Mouse (Mus musculus) G1E-ER4 (cell line): ENCODE measurements around the gene Fam171a2. TPM values are rescaled to one million over a fixed set of nuclear protein-coding genes. Genes with fewer than 3 reads are reported as not detected.

Experiments used
- GATA1 ChIP-seq: IDR thresholded peaks from one replicate; pipeline ENCODE4 v1.8.0; 2012; ENCODE audit warnings: low read length, inconsistent platforms
- polyA plus RNA-seq: library from polyadenylated mRNA; stranded (reverse); fragments of >175 nt; gene quantifications from 2 replicates; pipeline ENCODE4 v1.2.3, GENCODE M21; 2012

The Fam171a2 gene
- polyA plus RNA-seq, 1 experiment = 0.23 TPM

DNA sequence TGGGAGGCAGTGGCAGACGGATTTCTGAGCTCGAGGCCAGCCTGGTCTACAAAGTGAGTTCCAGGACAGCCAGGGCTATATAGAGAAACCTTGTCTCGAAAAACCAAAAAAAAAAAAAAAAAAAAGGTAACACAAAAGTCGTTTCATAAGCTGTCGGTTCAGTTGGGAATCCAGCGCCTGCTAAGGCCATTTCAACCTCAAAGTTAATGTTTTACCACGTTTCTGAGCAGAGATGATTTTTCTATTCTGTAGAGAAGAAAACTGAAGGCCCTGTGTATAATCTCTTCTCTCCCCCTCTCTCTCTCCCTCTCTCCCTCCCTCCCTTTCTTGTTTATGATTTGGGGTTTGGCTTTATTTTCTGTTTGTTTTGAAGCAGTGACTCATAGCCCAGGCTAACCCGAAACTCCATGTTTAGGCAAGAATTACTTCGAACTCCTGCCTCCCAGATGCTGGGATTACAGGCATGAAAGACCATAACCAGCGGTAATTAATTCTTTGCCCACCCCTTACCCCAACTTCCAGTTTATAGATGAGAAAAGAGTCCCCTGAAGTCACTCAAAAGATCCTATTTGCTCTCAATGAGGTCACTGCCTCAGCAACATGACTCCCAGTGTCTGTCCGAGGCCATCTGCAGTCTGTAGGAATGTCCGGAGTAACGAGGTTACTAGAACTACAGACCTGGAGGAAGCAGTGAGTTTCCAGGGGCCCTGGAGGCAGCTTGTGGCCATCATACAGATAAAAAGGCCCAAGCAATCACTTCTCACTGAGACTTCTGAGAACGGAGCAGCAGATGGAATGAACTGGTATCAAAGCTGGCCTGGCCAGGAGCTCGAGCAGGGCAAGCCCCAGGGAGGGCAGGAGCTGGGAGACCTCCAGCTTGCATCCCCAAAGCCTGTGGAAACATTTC lies 38.3 kb downstream of the Fam171a2 start:
- TF ChIP-seq GATA1 = no peak

DNA sequence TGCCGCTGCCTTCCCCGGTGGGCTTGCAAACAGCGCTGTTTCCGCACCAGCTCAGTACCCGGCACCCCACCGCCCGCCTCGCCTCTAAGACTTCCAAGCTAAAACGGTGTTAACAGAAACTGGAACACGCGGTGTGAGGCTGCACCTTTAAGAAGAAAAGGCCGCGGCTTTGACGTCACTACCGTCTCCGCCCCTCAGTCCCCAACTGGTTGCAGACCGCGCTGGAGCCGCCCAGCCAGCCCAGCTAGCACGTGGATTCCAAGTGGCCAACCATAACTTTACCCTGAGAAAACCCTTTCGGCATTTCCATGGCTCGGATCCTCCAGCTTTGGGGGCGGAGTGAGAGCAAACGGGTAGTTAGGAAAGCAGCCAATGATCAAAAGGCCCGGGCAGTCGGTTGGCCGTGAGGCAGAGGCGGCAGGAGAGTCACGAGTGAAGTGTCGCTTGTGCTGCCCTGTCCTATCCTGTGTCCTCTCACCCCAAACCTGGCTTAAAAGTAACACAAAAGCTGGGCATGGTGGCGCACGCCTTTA lies 39.1 kb downstream of the Fam171a2 start:
- TF ChIP-seq GATA1 = no peak

DNA sequence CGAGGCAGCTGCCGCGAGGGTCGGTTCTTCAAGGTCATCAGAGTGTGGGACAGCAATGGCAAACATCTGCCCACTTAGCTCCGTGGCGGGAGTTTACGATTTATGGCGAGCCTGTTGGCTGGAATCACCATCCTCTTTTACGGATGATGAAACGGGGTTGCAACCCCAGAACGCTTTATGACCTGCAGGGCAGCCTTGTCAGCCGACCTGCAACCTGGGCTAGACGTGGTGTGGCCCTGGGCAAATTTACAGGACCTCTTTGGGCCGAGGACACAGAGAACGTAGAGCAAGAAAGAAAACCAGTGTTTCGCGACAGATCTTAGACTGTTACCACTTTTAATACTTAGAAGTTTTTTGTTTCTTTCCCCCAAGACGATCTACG lies 39.7 kb downstream of the Fam171a2 start, which contains the start of gene Slc25a39:
Gene Slc25a39, minus strand, starts transcription at position 113 of the 382 bp plus-strand sequence.
- TF ChIP-seq GATA1 = no peak

- no peak for TF ChIP-seq GATA1
These were observed 40.3 kb downstream of the Fam171a2 start for GRCm38 (mm10) chr11:102406900-102407833.

DNA sequence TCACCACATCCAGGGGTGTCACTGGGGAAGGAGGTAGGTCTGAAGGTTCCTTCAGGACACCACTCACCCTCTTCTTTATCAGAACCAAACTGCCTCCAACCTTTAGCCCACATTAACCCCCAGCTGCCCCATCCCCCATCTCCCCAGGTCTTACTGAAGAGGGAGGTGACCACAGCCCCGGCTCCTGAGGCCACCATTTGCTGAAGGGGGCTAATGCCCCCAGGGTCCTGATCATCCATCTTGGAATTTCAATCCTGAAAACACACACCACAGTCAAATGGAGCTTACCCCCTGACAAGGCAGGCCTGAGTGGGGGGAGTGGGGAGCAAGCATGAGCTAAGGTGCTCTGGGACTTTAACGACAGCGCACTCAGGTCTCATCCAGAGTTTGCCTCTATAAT lies 41.1 kb downstream of the Fam171a2 start:
- no peak for TF ChIP-seq GATA1

GRCm38 (mm10) chr11:102405544-102406285 lies 41.8 kb downstream of the Fam171a2 start:
- no peak for TF ChIP-seq GATA1

DNA sequence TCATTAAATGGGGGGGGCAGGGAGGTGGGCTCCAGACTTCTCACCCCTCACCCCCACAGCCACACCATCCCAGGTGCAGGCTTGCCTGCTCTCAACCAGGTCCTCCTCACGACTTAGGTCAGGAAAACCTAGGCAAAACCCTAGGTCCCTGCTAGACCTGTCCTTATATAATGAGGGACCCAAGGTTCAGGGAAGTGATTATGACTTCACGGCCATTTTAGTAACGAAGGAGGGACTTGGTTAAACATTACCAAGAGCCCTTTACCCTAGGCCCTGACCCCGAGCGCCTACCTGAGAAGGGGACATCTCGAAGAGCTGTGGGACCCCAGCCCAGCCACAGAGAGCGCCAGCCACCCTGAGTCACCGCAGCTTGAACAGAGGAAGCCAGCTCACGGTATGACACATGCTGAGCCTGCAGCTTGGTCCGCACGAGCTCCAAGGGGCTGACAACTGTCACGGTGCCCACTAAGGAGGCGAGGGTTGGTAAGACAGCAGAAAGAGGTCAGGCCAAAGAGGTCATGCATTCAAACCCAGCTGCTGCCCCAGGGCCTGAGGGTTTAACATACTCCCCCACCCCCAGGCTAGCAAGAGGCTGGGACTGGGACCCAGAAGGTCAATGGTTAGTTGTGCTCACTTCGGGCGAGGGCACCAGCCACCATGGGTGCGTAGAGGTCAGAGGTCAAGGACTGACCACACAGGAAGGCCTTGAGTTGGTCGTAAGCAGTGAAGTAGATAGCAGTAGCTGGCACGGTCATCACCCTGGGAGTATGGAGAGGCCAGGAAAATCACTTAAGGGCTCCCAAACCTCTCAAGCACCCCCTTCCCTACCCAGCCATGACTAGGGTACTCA lies 43.1 kb downstream of the Fam171a2 start:
- TF ChIP-seq GATA1 = no peak

DNA sequence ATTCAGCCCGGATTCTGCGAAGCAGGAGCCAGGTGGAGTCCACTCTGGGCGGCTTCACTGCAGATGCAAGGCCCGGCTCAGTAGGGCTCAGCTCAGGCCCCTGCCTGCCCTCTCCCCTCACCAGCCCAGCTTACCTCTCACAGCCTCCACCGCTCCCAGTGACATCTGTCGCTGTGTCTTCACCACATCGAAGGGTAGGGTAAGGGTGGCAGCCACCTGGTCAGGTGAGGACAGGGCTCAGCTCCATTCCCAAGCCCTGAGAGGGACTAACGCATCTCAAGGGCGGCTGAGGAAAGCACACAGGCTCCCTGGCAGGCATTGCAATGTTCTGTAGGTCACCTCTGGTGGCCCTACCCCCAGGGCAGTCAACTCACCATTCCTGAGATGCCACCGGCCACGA lies 43.8 kb downstream of the Fam171a2 start:
- TF ChIP-seq GATA1 = no peak

DNA sequence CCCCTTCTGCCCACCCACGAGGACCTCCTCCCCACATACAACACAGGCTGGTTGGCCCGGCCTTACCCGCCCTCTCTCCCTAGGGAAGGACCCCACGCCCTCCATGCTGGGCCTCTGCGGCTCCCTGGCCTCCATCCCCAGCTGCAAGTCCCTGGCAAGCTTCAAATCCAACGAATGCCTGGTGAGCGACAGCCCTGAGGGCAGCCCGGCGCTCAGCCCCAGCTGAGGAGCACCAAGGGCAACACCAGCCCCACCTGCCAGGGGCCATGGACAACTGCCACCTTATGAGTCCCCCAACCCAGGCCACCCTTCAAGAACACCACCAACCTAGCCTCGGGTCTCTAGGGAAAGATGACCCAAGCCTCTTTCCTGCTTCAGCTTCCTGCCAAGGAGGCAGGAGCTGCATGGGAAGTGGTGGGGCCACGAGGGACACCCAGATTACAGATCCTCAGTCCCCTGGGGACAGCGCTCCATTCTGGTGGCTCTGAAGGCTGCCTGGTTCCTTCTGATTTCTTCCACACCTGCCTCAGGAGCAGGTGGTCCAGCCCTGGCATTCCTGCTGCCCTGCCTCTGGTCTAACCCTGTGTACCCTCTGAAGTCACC lies 45.5 kb downstream of the Fam171a2 start:
- TF ChIP-seq GATA1 = no peak

DNA sequence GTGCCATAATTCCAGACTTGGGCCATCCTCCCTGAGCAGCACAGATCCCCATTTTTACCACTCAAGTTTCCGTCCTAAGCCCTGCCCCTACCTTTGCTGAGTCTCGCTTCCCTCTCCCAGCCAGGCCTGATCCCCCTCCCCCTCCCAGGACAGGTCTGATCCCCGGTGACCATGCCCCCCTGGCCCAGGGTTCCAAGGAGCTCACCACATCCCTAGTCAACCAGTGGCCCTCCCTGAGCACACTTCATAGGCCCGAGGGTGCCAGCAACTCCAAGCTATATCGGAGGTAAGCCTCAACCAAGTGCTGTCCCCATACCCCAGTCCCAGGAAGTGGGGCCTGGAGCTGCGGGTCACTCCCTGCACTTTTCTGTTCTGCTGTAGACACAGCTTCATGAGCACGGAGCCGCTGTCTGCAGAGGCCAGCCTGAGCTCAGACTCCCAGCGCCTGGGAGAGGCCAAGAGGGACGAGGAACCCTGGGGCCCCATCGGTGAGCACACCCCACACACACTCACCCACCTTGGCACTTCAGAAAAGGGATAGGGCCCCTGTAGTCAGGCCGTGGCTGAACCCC lies 46.9 kb downstream of the Fam171a2 start:
- no peak for TF ChIP-seq GATA1

GRCm38 (mm10) chr11:102399610-102400072 lies 47.8 kb downstream of the Fam171a2 start:
- no peak for TF ChIP-seq GATA1

DNA sequence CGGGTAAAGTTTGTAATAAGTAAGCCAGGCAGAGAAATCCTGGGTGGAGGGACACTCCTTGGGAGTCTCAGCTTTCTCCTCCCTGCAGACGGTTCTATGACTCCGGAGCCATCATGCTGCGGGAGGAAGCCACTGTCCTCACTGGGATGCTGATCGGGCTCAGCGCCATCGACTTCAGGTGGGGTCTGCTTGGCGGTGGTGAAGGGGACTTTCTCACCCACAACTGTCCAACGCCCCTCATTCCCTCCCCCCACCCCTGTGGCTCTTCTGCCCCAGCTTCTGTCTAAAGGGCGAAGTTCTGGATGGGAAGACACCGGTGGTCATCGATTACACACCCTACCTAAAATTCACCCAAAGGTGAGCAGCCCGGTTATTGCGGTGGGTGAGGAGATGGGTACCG lies 48.4 kb downstream of the Fam171a2 start:
- TF ChIP-seq GATA1 = no peak
